Mouse (Mus musculus): ENCODE measurements around the gene Olfr1369-ps1. TPM values are rescaled to one million over a fixed set of nuclear protein-coding genes. Genes with fewer than 3 reads are reported as not detected.
A peak's percentile ranks its signal among the peaks of the same experiment; 100 is the strongest.

Olfr1369-ps1 gene
- polyA plus RNA-seq, 1 experiment from 2014 or later, result not detected

- Histone ChIP-seq H3K27me3 (replicated peaks; ENCODE audit: control insufficient read depth, insufficient read depth, low read length) (no peaks in the 10 kb centered on the region), H3K36me3 (ENCODE audit: control insufficient read depth, insufficient read depth, low read length) (no peaks in the 10 kb centered on the region), H3K27ac (ENCODE audit: low read depth) (no peak within 1 kb of the TSS), H3K4me1 (replicated peaks; ENCODE audit: control insufficient read depth, insufficient read depth, low read length) (no peaks in the 10 kb centered on the region), H3K4me3 (ENCODE audit: low read depth, low read length) (no peak within 1 kb of the TSS), H3K9ac (ENCODE audit: low read length) (no peak within 1 kb of the TSS), H3K9me3 (ENCODE audit: control insufficient read depth, low read length) (no peaks in the 10 kb centered on the region), H3K4me2 (ENCODE audit: low read length) (no peak within 1 kb of the TSS)
- DNase-seq (ENCODE audit: low spot score), result no peak
- no peak for ATAC-seq (replicated peaks; ENCODE audit: low FRiP score, low TSS enrichment, low read depth)
- WGBS, result 70% methylated on average over 4 of the region's 4 CpGs
These were observed 34.5 kb downstream of the Olfr1369-ps1 start, which contains the start of gene Olfr1368 for GRCm38 (mm10) chr13:21145767-21146166. Gene Olfr1368, minus strand, starts transcription at chr13:21145867.

- no peak for ATAC-seq (replicated peaks; ENCODE audit: low FRiP score, low TSS enrichment, low read depth)
- 78% methylated on average over 5 of the region's 5 CpGs for WGBS
- no peaks in the 10 kb centered on the region for H3K36me3 ChIP-seq (ENCODE audit: control insufficient read depth, insufficient read depth, low read length)
- H3K9ac ChIP-seq (ENCODE audit: low read length), result no peak overlapping the region
- DNase-seq (ENCODE audit: low spot score), result no peak
- no peaks in the 10 kb centered on the region for H3K27me3 ChIP-seq (replicated peaks; ENCODE audit: control insufficient read depth, insufficient read depth, low read length)
- H3K4me2 ChIP-seq (ENCODE audit: low read length), result no peak overlapping the region
- no peaks in the 10 kb centered on the region for H3K9me3 ChIP-seq (ENCODE audit: control insufficient read depth, low read length)
- H3K4me1 ChIP-seq (replicated peaks; ENCODE audit: control insufficient read depth, insufficient read depth, low read length), result no peaks in the 10 kb centered on the region
- no peak overlapping the region for H3K27ac ChIP-seq (ENCODE audit: low read depth)
- no peak overlapping the region for H3K4me3 ChIP-seq (ENCODE audit: low read depth, low read length)
These were observed 44.6 kb downstream of the Olfr1369-ps1 start for GRCm38 (mm10) chr13:21155888-21156287.

- H3K36me3 ChIP-seq (ENCODE audit: control insufficient read depth, insufficient read depth, low read length), result no peaks in the 10 kb centered on the region
- H3K9ac ChIP-seq (ENCODE audit: low read length), result no peak overlapping the region
- WGBS, result 14% methylated on average over 9 of the region's 9 CpGs
- H3K27ac ChIP-seq (ENCODE audit: low read depth), result no peak overlapping the region
- H3K4me1 ChIP-seq (replicated peaks; ENCODE audit: control insufficient read depth, insufficient read depth, low read length), result no peaks in the 10 kb centered on the region
- no peaks in the 10 kb centered on the region for H3K27me3 ChIP-seq (replicated peaks; ENCODE audit: control insufficient read depth, insufficient read depth, low read length)
- no peak for DNase-seq (ENCODE audit: low spot score)
- ATAC-seq (replicated peaks; ENCODE audit: low FRiP score, low TSS enrichment, low read depth), result no peak
- peak overlapping the region; percentile 96 for H3K4me2 ChIP-seq (ENCODE audit: low read length)
- no peaks in the 10 kb centered on the region for H3K9me3 ChIP-seq (ENCODE audit: control insufficient read depth, low read length)
- peak overlapping the region; percentile 77; the same call in 1 of the 2 replicates for H3K4me3 ChIP-seq (ENCODE audit: low read depth, low read length)
These were observed 46.8 kb downstream of the Olfr1369-ps1 start for GRCm38 (mm10) chr13:21158071-21158470.

- Histone ChIP-seq H3K4me3 (ENCODE audit: low read depth, low read length) (peak overlapping the region; percentile 77), H3K4me1 (replicated peaks; ENCODE audit: control insufficient read depth, insufficient read depth, low read length) (no peaks in the 10 kb centered on the region), H3K36me3 (ENCODE audit: control insufficient read depth, insufficient read depth, low read length) (no peaks in the 10 kb centered on the region), H3K4me2 (ENCODE audit: low read length) (peak overlapping the region; percentile 96), H3K9ac (ENCODE audit: low read length) (peak overlapping the region; percentile 49), H3K27ac (ENCODE audit: low read depth) (no peak overlapping the region), H3K27me3 (replicated peaks; ENCODE audit: control insufficient read depth, insufficient read depth, low read length) (no peaks in the 10 kb centered on the region), H3K9me3 (ENCODE audit: control insufficient read depth, low read length) (no peaks in the 10 kb centered on the region)
- DNase-seq (ENCODE audit: low spot score), result peak; percentile 96
- no peak; the same call in 1 of the 2 replicates for ATAC-seq (replicated peaks; ENCODE audit: low FRiP score, low TSS enrichment, low read depth)
- WGBS, result 0% methylated on average over 19 of the region's 19 CpGs
These were observed 47.6 kb downstream of the Olfr1369-ps1 start for GRCm38 (mm10) chr13:21158785-21159474.

GRCm38 (mm10) chr13:21159475-21159819 is 48.2 kb downstream of the Olfr1369-ps1 start:
- H3K9ac ChIP-seq (ENCODE audit: low read length), result peak overlapping the region; percentile 49
- no peaks in the 10 kb centered on the region for H3K4me1 ChIP-seq (replicated peaks; ENCODE audit: control insufficient read depth, insufficient read depth, low read length)
- WGBS, result under 1% methylated on average over 15 of the region's 15 CpGs
- no peaks in the 10 kb centered on the region for H3K27me3 ChIP-seq (replicated peaks; ENCODE audit: control insufficient read depth, insufficient read depth, low read length)
- no peaks in the 10 kb centered on the region for H3K36me3 ChIP-seq (ENCODE audit: control insufficient read depth, insufficient read depth, low read length)
- peak overlapping the region; percentile 77 for H3K4me3 ChIP-seq (ENCODE audit: low read depth, low read length)
- no peak overlapping the region for H3K27ac ChIP-seq (ENCODE audit: low read depth)
- ATAC-seq (replicated peaks; ENCODE audit: low FRiP score, low TSS enrichment, low read depth) (no peak), DNase-seq (ENCODE audit: low spot score) (peak; percentile 66)
- H3K9me3 ChIP-seq (ENCODE audit: control insufficient read depth, low read length), result no peaks in the 10 kb centered on the region
- H3K4me2 ChIP-seq (ENCODE audit: low read length), result peak overlapping the region; percentile 96

- peak; percentile 56 for DNase-seq (ENCODE audit: low spot score)
- Histone ChIP-seq H3K9ac (ENCODE audit: low read length) (peak overlapping the region; percentile 49), H3K9me3 (ENCODE audit: control insufficient read depth, low read length) (no peaks in the 10 kb centered on the region), H3K4me1 (replicated peaks; ENCODE audit: control insufficient read depth, insufficient read depth, low read length) (no peaks in the 10 kb centered on the region), H3K27me3 (replicated peaks; ENCODE audit: control insufficient read depth, insufficient read depth, low read length) (no peaks in the 10 kb centered on the region), H3K36me3 (ENCODE audit: control insufficient read depth, insufficient read depth, low read length) (no peaks in the 10 kb centered on the region), H3K4me2 (ENCODE audit: low read length) (peak overlapping the region; percentile 96), H3K4me3 (ENCODE audit: low read depth, low read length) (peak overlapping the region; percentile 77), H3K27ac (ENCODE audit: low read depth) (no peak overlapping the region)
- ATAC-seq (replicated peaks; ENCODE audit: low FRiP score, low TSS enrichment, low read depth), result 0 out of 2 replicates have a peak, but pooled peaks have one; percentile 4
- WGBS, result under 1% methylated on average over 16 of the region's 16 CpGs
These were observed 48.8 kb downstream of the Olfr1369-ps1 start for GRCm38 (mm10) chr13:21160041-21160511.

- Histone ChIP-seq H3K4me2 (ENCODE audit: low read length) (peak overlapping the region; percentile 96), H3K27me3 (replicated peaks; ENCODE audit: control insufficient read depth, insufficient read depth, low read length) (no peaks in the 10 kb centered on the region), H3K9ac (ENCODE audit: low read length) (peak overlapping the region; percentile 49), H3K4me1 (replicated peaks; ENCODE audit: control insufficient read depth, insufficient read depth, low read length) (no peaks in the 10 kb centered on the region; the same call in 1 of the 2 replicates), H3K9me3 (ENCODE audit: control insufficient read depth, low read length) (no peaks in the 10 kb centered on the region), H3K27ac (ENCODE audit: low read depth) (peak overlapping the region; percentile 18; the same call in 1 of the 2 replicates), H3K4me3 (ENCODE audit: low read depth, low read length) (peak overlapping the region; percentile 77), H3K36me3 (ENCODE audit: control insufficient read depth, insufficient read depth, low read length) (no peaks in the 10 kb centered on the region)
- ATAC-seq (replicated peaks; ENCODE audit: low FRiP score, low TSS enrichment, low read depth) (peak; percentile 92), DNase-seq (ENCODE audit: low spot score) (peak; percentile 99)
- under 1% methylated on average over 32 of the region's 32 CpGs for WGBS
These were observed 49.6 kb downstream of the Olfr1369-ps1 start for GRCm38 (mm10) chr13:21160657-21161590.

- Histone ChIP-seq H3K36me3 (ENCODE audit: control insufficient read depth, insufficient read depth, low read length) (no peaks in the 10 kb centered on the region), H3K4me1 (replicated peaks; ENCODE audit: control insufficient read depth, insufficient read depth, low read length) (peaks cover 5% of the 10 kb centered on the region), H3K27ac (ENCODE audit: low read depth) (no peak overlapping the region), H3K4me3 (ENCODE audit: low read depth, low read length) (peak overlapping the region; percentile 77), H3K9me3 (ENCODE audit: control insufficient read depth, low read length) (no peaks in the 10 kb centered on the region), H3K4me2 (ENCODE audit: low read length) (peak overlapping the region; percentile 96), H3K27me3 (replicated peaks; ENCODE audit: control insufficient read depth, insufficient read depth, low read length) (no peaks in the 10 kb centered on the region), H3K9ac (ENCODE audit: low read length) (no peak overlapping the region)
- DNase-seq (ENCODE audit: low spot score) (no peak), ATAC-seq (replicated peaks; ENCODE audit: low FRiP score, low TSS enrichment, low read depth) (peak; percentile 17; the same call in 1 of the 2 replicates)
- WGBS, result 38% methylated on average over 2 of the region's 2 CpGs
These were observed 50.3 kb downstream of the Olfr1369-ps1 start for GRCm38 (mm10) chr13:21161591-21161990.
